10 mouse cellular contexts compared by ENCODE assay signal in genomic region chr10:80831136-80831535, GRCm38 (mm10). TPM values are rescaled to one million over a fixed set of nuclear protein-coding genes. Genes with fewer than 3 reads are reported as not detected.
DNase-seq lines count a peak whose midpoint lies in the region; ATAC-seq and TF ChIP-seq lines count a peak whose summit lies in the region.
"Had no signal": no experiment of that assay in that cellular context is flagged by ENCODE, and none has a peak within 500 bp of the region (broad histone marks: within the 10 kb centered on the region; RNA-seq: fewer than 3 reads in every experiment).

No protein-coding gene starts in this region.

- no peak overlapping the region for H3K9ac ChIP-seq in forebrain, embryonic 12.5 days
- no peak overlapping the region for H3K9ac ChIP-seq in forebrain, postnatal 0 days
- H3K9ac ChIP-seq in MEL (ENCODE audit: control insufficient read depth, low read depth, low read length, poor library complexity, severe bottlenecking), result no peak overlapping the region
- no peak overlapping the region for H3K9ac ChIP-seq in limb, embryonic 11.5 days (ENCODE audit: low read length)
- H3K9ac ChIP-seq in midbrain, postnatal 0 days (replicated peaks; ENCODE audit: low read length, poor library complexity, severe bottlenecking), result no peak overlapping the region
- H3K9ac ChIP-seq: stomach, embryonic 15.5 days had no signal

- DNase-seq in forebrain, postnatal 0 days, result no peak
- peak; percentile 87 for DNase-seq in MEL (ENCODE audit: low read depth, low spot score)
- DNase-seq in forelimb bud, embryonic 11.5 days (ENCODE audit: low read depth, low spot score), result peak; percentile 72
- peak; percentile 79 for DNase-seq in limb, embryonic 11.5 days (ENCODE audit: low spot score)
- peak; percentile 36 for DNase-seq in midbrain, postnatal 0 days (ENCODE audit: low spot score)
- no peak for DNase-seq in left cerebral cortex, adult 18-20 months (ENCODE audit: low spot score in 2 of 2)
- no peak for DNase-seq in right cerebral cortex, postnatal 4 days

- no peak; a peak in 1 of 4 replicates for TF ChIP-seq POLR2A in MEL (IDR thresholded peaks at IDR 0.05; ENCODE audit: control insufficient read depth in 1 of 2, insufficient read depth in 1 of 2, low read depth in 1 of 2, low read length in 2 of 2, poor library complexity in 1 of 2)

- peaks cover 50% of the 10 kb centered on the region for H3K4me1 ChIP-seq in forebrain, embryonic 12.5 days
- no peaks in the 10 kb centered on the region for H3K4me1 ChIP-seq in forebrain, postnatal 0 days (ENCODE audit: insufficient read depth)
- peaks cover 2 to 13% of the 10 kb centered on the region in 2 experiments; a peak in 3 of 4 replicates for H3K4me1 ChIP-seq in MEL (ENCODE audit: control insufficient read depth in 1 of 2, insufficient read depth in 2 of 2, low read length in 2 of 2)
- H3K4me1 ChIP-seq in limb, embryonic 11.5 days (ENCODE audit: control insufficient read depth, insufficient read depth, low read length), result peaks cover 23% of the 10 kb centered on the region
- H3K4me1 ChIP-seq in midbrain, postnatal 0 days (ENCODE audit: insufficient read depth, low read length), result peaks cover 6% of the 10 kb centered on the region; the same call in 1 of the 2 replicates

- peaks cover 18% of the 10 kb centered on the region for H3K36me3 ChIP-seq in forebrain, embryonic 12.5 days (replicated peaks)
- peaks cover 40% of the 10 kb centered on the region for H3K36me3 ChIP-seq in forebrain, postnatal 0 days (ENCODE audit: insufficient read depth)
- H3K36me3 ChIP-seq in MEL (ENCODE audit: control insufficient read depth in 1 of 2, insufficient read depth in 2 of 2, low read length in 2 of 2), result peaks cover 0 to 6% of the 10 kb centered on the region in 2 experiments; a peak in 2 of 4 replicates
- peaks cover 5% of the 10 kb centered on the region for H3K36me3 ChIP-seq in limb, embryonic 11.5 days (ENCODE audit: control insufficient read depth, insufficient read depth, low read length)
- peaks cover 25% of the 10 kb centered on the region for H3K36me3 ChIP-seq in midbrain, postnatal 0 days (ENCODE audit: insufficient read depth, low read length)

- no peak for TF ChIP-seq EP300 in MEL (IDR thresholded peaks at IDR 0.05; ENCODE audit: low read depth in 1 of 2, low read length in 2 of 2)

- no peaks in the 10 kb centered on the region for H3K9me3 ChIP-seq in forebrain, embryonic 12.5 days
- no peaks in the 10 kb centered on the region for H3K9me3 ChIP-seq in forebrain, postnatal 0 days (ENCODE audit: low read length)
- no peaks in the 10 kb centered on the region for H3K9me3 ChIP-seq in MEL (replicated peaks; ENCODE audit: insufficient read depth, low read length)
- no peaks in the 10 kb centered on the region for H3K9me3 ChIP-seq in limb, embryonic 11.5 days (ENCODE audit: control insufficient read depth, low read length)
- no peaks in the 10 kb centered on the region for H3K9me3 ChIP-seq in midbrain, postnatal 0 days (ENCODE audit: low read length)
- H3K9me3 ChIP-seq: stomach, embryonic 15.5 days had no signal

- peaks cover 30% of the 10 kb centered on the region for H3K27me3 ChIP-seq in forebrain, embryonic 12.5 days
- H3K27me3 ChIP-seq in forebrain, postnatal 0 days (ENCODE audit: insufficient read depth, low read length), result no peaks in the 10 kb centered on the region
- no peaks in the 10 kb centered on the region for H3K27me3 ChIP-seq in MEL (ENCODE audit: control insufficient read depth in 1 of 2, insufficient read depth in 2 of 2, low read length in 2 of 2)
- peaks cover 30% of the 10 kb centered on the region for H3K27me3 ChIP-seq in limb, embryonic 11.5 days (ENCODE audit: control insufficient read depth, insufficient read depth, low read length)
- H3K27me3 ChIP-seq in midbrain, postnatal 0 days (ENCODE audit: insufficient read depth, low read length), result no peaks in the 10 kb centered on the region
- H3K27me3 ChIP-seq: Patski had no signal

- H3K79me2 ChIP-seq in MEL (ENCODE audit: control insufficient read depth, insufficient read depth, low read length, poor library complexity), result peaks cover 23% of the 10 kb centered on the region

- no peak for ATAC-seq in forebrain, embryonic 12.5 days (ENCODE audit: low FRiP score)
- ATAC-seq in forebrain, postnatal 0 days, result no peak
- ATAC-seq in limb, embryonic 11.5 days (ENCODE audit: insufficient number of reproducible peaks, low FRiP score, low TSS enrichment, low read depth), result peak; percentile 15; the same call in 1 of the 2 replicates
- no peak for ATAC-seq in midbrain, postnatal 0 days (ENCODE audit: low FRiP score)
- ATAC-seq: Patski had no signal

- TF ChIP-seq RAD21 in MEL (IDR thresholded peaks at IDR 0.05; ENCODE audit: low read depth, low read length), result no peak

- no peak overlapping the region; the same call in 1 of the 2 replicates for H3K4me3 ChIP-seq in forebrain, embryonic 12.5 days (replicated peaks)
- H3K4me3 ChIP-seq in forebrain, postnatal 0 days (ENCODE audit: low read depth, low read length), result no peak overlapping the region
- no peak overlapping the region for H3K4me3 ChIP-seq in MEL (ENCODE audit: control insufficient read depth in 1 of 2, insufficient read depth in 1 of 2, low read depth in 2 of 2, low read length in 2 of 2)
- no peak overlapping the region for H3K4me3 ChIP-seq in limb, embryonic 11.5 days (ENCODE audit: low read depth, low read length)
- H3K4me3 ChIP-seq in midbrain, postnatal 0 days (ENCODE audit: low read depth, low read length), result no peak overlapping the region
- H3K4me3 ChIP-seq: stomach, embryonic 15.5 days had no signal

- 0 out of 2 replicates have a peak overlapping the region, but pooled peaks have one; percentile 27 for H3K27ac ChIP-seq in forebrain, embryonic 12.5 days
- no peak overlapping the region for H3K27ac ChIP-seq in forebrain, postnatal 0 days (ENCODE audit: low read depth, low read length)
- no peak overlapping the region for H3K27ac ChIP-seq in MEL (ENCODE audit: control insufficient read depth, low read depth, low read length)
- no peak overlapping the region for H3K27ac ChIP-seq in limb, embryonic 11.5 days (replicated peaks; ENCODE audit: low read depth, low read length)
- H3K27ac ChIP-seq in midbrain, postnatal 0 days (ENCODE audit: low read depth, low read length), result no peak overlapping the region
- H3K27ac ChIP-seq: stomach, embryonic 15.5 days had no signal

- TF ChIP-seq CTCF in forebrain, postnatal 0 days (IDR thresholded peaks at IDR 0.05; ENCODE audit: low read depth), result no peak
- TF ChIP-seq CTCF in MEL (IDR thresholded peaks at IDR 0.05 in 2 of 3, conservative IDR thresholded peaks at IDR 0.05 in 1 of 3; ENCODE audit: control insufficient read depth in 1 of 3, insufficient read depth in 1 of 3, low read depth in 2 of 3, low read length in 3 of 3, poor library complexity in 1 of 3, severe bottlenecking in 1 of 3), result no peak
- TF ChIP-seq CTCF in midbrain, postnatal 0 days (IDR thresholded peaks at IDR 0.05), result no peak

- 0% methylated on average over 9 of the region's 9 CpGs for WGBS in forebrain, embryonic 12.5 days
- 4% methylated on average over 9 of the region's 9 CpGs for WGBS in forebrain, postnatal 0 days
- WGBS in limb, embryonic 11.5 days, result 2% methylated on average over 9 of the region's 9 CpGs
- 6% methylated on average over 9 of the region's 9 CpGs for WGBS in midbrain, postnatal 0 days

- peak overlapping the region; percentile 29; the same call in 1 of the 2 replicates for H3K4me2 ChIP-seq in forebrain, embryonic 12.5 days
- no peak overlapping the region for H3K4me2 ChIP-seq in forebrain, postnatal 0 days (ENCODE audit: low read depth)
- H3K4me2 ChIP-seq in limb, embryonic 11.5 days (ENCODE audit: low read depth, severe bottlenecking), result no peak overlapping the region
- no peak overlapping the region for H3K4me2 ChIP-seq in midbrain, postnatal 0 days (ENCODE audit: low read depth, low read length, poor library complexity, severe bottlenecking)
- H3K4me2 ChIP-seq: stomach, embryonic 15.5 days had no signal

RNA-seq across cellular contexts. Expression of gene Oaz1, which starts 4.7 kb away (rescaled TPM):
- polyA plus RNA-seq in forebrain, embryonic 12.5 days (2016; fragmentation: Nextera tagmentation; extraction: Ambion mirVana), result 1,463 and 1,490 TPM in 2 replicates
- total RNA-seq in forebrain, postnatal 0 days (2014; rRNA removed), result 1,019 and 1,040 TPM in 2 replicates
- 1,146 and 1,244 TPM in 2 replicates for polyA plus RNA-seq in forebrain, postnatal 0 days (2015; fragmentation: Nextera tagmentation; extraction: Ambion mirVana)
- 983 and 1,061 TPM in 2 replicates for total RNA-seq in MEL (2012; rRNA removed)
- polyA plus RNA-seq in MEL (2012; ENCODE audit: insufficient read depth in 1 of 2, insufficient read length in 2 of 2, low read depth in 1 of 2, low replicate concordance in 2 of 2, missing spikeins in 1 of 2), result 1,000 to 10,000 TPM in 1 of 2 experiments, not detected in 1; 1,528 TPM
- 2,003 and 2,108 TPM in 2 replicates for polyA plus RNA-seq in limb, embryonic 11.5 days (2014; fragmentation: Nextera tagmentation; extraction: Ambion mirVana)
- 863 and 928 TPM in 2 replicates for total RNA-seq in midbrain, postnatal 0 days (2014; rRNA removed)
- 1,039 and 1,193 TPM in 2 replicates for polyA plus RNA-seq in midbrain, postnatal 0 days (2015; fragmentation: Nextera tagmentation; extraction: Ambion mirVana)
- total RNA-seq in left cerebral cortex, adult 18-20 months (2021), result 100 to 1,000 TPM; 517 to 561 TPM

RNA-seq across cellular contexts. Expression of gene Lingo3, which starts 12.7 kb away (rescaled TPM):
- 1.5 and 1.7 TPM in 2 replicates for polyA plus RNA-seq in forebrain, embryonic 12.5 days (2016; fragmentation: Nextera tagmentation; extraction: Ambion mirVana)
- total RNA-seq in forebrain, postnatal 0 days (2014; rRNA removed), result 23.3 and 23.7 TPM in 2 replicates
- polyA plus RNA-seq in forebrain, postnatal 0 days (2015; fragmentation: Nextera tagmentation; extraction: Ambion mirVana), result 18.5 and 20.3 TPM in 2 replicates
- not detected in 2 replicates for total RNA-seq in MEL (2012; rRNA removed)
- not detected for polyA plus RNA-seq in MEL (2012; ENCODE audit: insufficient read depth in 1 of 2, insufficient read length in 2 of 2, low read depth in 1 of 2, low replicate concordance in 2 of 2, missing spikeins in 1 of 2)
- 0.33 and 0.36 TPM in 2 replicates for polyA plus RNA-seq in limb, embryonic 11.5 days (2014; fragmentation: Nextera tagmentation; extraction: Ambion mirVana)
- total RNA-seq in midbrain, postnatal 0 days (2014; rRNA removed), result 39.3 and 61.0 TPM in 2 replicates
- polyA plus RNA-seq in midbrain, postnatal 0 days (2015; fragmentation: Nextera tagmentation; extraction: Ambion mirVana), result 24.4 and 26.8 TPM in 2 replicates
- total RNA-seq in left cerebral cortex, adult 18-20 months (2021), result 10 to 100 TPM; 35.4 to 45.0 TPM

RNA-seq across cellular contexts. Expression of gene Jsrp1, which starts 17.8 kb away (rescaled TPM):
- polyA plus RNA-seq in forebrain, embryonic 12.5 days (2016; fragmentation: Nextera tagmentation; extraction: Ambion mirVana), result 0.27 and 0.36 TPM in 2 replicates
- 0.38 TPM in 1 of 2 replicates, not detected in the other for total RNA-seq in forebrain, postnatal 0 days (2014; rRNA removed)
- polyA plus RNA-seq in forebrain, postnatal 0 days (2015; fragmentation: Nextera tagmentation; extraction: Ambion mirVana), result 0.70 and 0.76 TPM in 2 replicates
- not detected in 2 replicates for total RNA-seq in MEL (2012; rRNA removed)
- polyA plus RNA-seq in MEL (2012; ENCODE audit: insufficient read depth in 1 of 2, insufficient read length in 2 of 2, low read depth in 1 of 2, low replicate concordance in 2 of 2, missing spikeins in 1 of 2), result under 1 TPM in 1 of 2 experiments, not detected in 1; 0.39 TPM
- polyA plus RNA-seq in limb, embryonic 11.5 days (2014; fragmentation: Nextera tagmentation; extraction: Ambion mirVana), result 0.40 and 0.96 TPM in 2 replicates
- total RNA-seq in midbrain, postnatal 0 days (2014; rRNA removed), result not detected in 2 replicates
- 0.83 and 1.1 TPM in 2 replicates for polyA plus RNA-seq in midbrain, postnatal 0 days (2015; fragmentation: Nextera tagmentation; extraction: Ambion mirVana)
- total RNA-seq in left cerebral cortex, adult 18-20 months (2021), result 1 to 10 TPM; 6.6 to 8.0 TPM
- polyA plus RNA-seq: Patski had no signal

RNA-seq across cellular contexts. Expression of gene Lsm7, which starts 23.9 kb away (rescaled TPM):
- 274 and 289 TPM in 2 replicates for polyA plus RNA-seq in forebrain, embryonic 12.5 days (2016; fragmentation: Nextera tagmentation; extraction: Ambion mirVana)
- 158 and 292 TPM in 2 replicates for total RNA-seq in forebrain, postnatal 0 days (2014; rRNA removed)
- polyA plus RNA-seq in forebrain, postnatal 0 days (2015; fragmentation: Nextera tagmentation; extraction: Ambion mirVana), result 306 and 392 TPM in 2 replicates
- total RNA-seq in MEL (2012; rRNA removed), result 616 and 637 TPM in 2 replicates
- 100 to 1,000 TPM in 1 of 2 experiments, not detected in 1; 246 TPM for polyA plus RNA-seq in MEL (2012; ENCODE audit: insufficient read depth in 1 of 2, insufficient read length in 2 of 2, low read depth in 1 of 2, low replicate concordance in 2 of 2, missing spikeins in 1 of 2)
- polyA plus RNA-seq in limb, embryonic 11.5 days (2014; fragmentation: Nextera tagmentation; extraction: Ambion mirVana), result 375 and 398 TPM in 2 replicates
- total RNA-seq in midbrain, postnatal 0 days (2014; rRNA removed), result 136 and 249 TPM in 2 replicates
- 292 and 299 TPM in 2 replicates for polyA plus RNA-seq in midbrain, postnatal 0 days (2015; fragmentation: Nextera tagmentation; extraction: Ambion mirVana)
- 10 to 100 TPM; 34.8 to 48.8 TPM for total RNA-seq in left cerebral cortex, adult 18-20 months (2021)

RNA-seq across cellular contexts. Expression of gene Sppl2b, which starts 23.9 kb away (rescaled TPM):
- polyA plus RNA-seq in forebrain, embryonic 12.5 days (2016; fragmentation: Nextera tagmentation; extraction: Ambion mirVana), result 43.3 and 44.0 TPM in 2 replicates
- total RNA-seq in forebrain, postnatal 0 days (2014; rRNA removed), result 79.2 and 90.3 TPM in 2 replicates
- 64.6 and 74.4 TPM in 2 replicates for polyA plus RNA-seq in forebrain, postnatal 0 days (2015; fragmentation: Nextera tagmentation; extraction: Ambion mirVana)
- 38.6 and 52.0 TPM in 2 replicates for total RNA-seq in MEL (2012; rRNA removed)
- 10 to 100 TPM in 1 of 2 experiments, not detected in 1; 65.9 TPM for polyA plus RNA-seq in MEL (2012; ENCODE audit: insufficient read depth in 1 of 2, insufficient read length in 2 of 2, low read depth in 1 of 2, low replicate concordance in 2 of 2, missing spikeins in 1 of 2)
- 26.8 and 28.1 TPM in 2 replicates for polyA plus RNA-seq in limb, embryonic 11.5 days (2014; fragmentation: Nextera tagmentation; extraction: Ambion mirVana)
- total RNA-seq in midbrain, postnatal 0 days (2014; rRNA removed), result 116 and 132 TPM in 2 replicates
- polyA plus RNA-seq in midbrain, postnatal 0 days (2015; fragmentation: Nextera tagmentation; extraction: Ambion mirVana), result 78.6 and 86.2 TPM in 2 replicates
- 10 to 100 TPM; 45.6 to 53.7 TPM for total RNA-seq in left cerebral cortex, adult 18-20 months (2021)

Comparison
In these comparisons a context has a peak if more than half of its experiments do, and no peak if none do; other contexts are left out.
1. DNase-seq: peak in MEL (single experiment), forelimb bud, embryonic 11.5 days (single experiment), limb, embryonic 11.5 days (single experiment) and midbrain, postnatal 0 days (single experiment); none in forebrain, postnatal 0 days (single experiment), left cerebral cortex, adult 18-20 months (0 of 2) and right cerebral cortex, postnatal 4 days (single experiment).